Mouse (Mus musculus) heart, adult 2 months (tissue): Measurements from ENCODE around the gene Gm35549.

Experiments used
- CTCF ChIP-seq: fragments of 200-600 bp; IDR thresholded peaks from 2 replicates; pipeline ENCODE4 v1.8.1; 2022; ENCODE audit warnings: antibody characterized with exemption, mild to moderate bottlenecking, moderate library complexity
- EP300 ChIP-seq: fragments of 200-500 bp; IDR thresholded peaks from 2 replicates; pipeline ENCODE4 v1.6.1; 2011; ENCODE audit warnings: low read depth, low read length, control low read depth; ENCODE audit not compliant: insufficient read depth
- POLR2A ChIP-seq: fragments of 200-500 bp; IDR thresholded peaks from 2 replicates; pipeline ENCODE4 v1.6.1; 2011; ENCODE audit warnings: mild to moderate bottlenecking, low read depth, low read length, control low read depth; ENCODE audit not compliant: insufficient read depth

DNA sequence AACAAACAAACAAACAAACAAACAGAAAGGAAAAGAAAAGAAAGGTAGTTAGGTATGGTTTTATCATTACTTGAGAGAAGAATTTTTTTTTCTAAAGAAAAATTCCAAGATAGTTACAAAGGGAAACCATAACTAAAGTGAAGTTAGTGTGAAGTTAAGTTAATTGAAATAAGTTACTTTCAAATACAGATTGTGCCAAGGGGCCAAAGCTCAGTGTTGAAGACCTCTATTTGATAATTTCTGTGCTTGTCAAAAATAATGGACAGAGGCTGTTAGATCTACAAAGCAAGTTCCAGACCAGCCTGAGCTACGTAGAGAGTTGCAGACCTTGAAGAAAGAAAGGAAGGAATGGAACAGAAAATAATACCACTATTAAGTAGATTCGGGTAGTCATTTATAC, 36.6 kb downstream of the Gm35549 start:
- TF ChIP-seq CTCF (no peak), POLR2A (no peak), EP300 (no peak)
